Mouse (Mus musculus): ENCODE measurements at regions not wholly inside any gene's neighbourhood (a gene's known extent, or its start where the extent isn't known, plus 50 kb on each side); places are given as distances from the start of the nearest gene placed in this dataset.
A peak's percentile ranks its signal among the peaks of the same experiment; 100 is the strongest.

DNA sequence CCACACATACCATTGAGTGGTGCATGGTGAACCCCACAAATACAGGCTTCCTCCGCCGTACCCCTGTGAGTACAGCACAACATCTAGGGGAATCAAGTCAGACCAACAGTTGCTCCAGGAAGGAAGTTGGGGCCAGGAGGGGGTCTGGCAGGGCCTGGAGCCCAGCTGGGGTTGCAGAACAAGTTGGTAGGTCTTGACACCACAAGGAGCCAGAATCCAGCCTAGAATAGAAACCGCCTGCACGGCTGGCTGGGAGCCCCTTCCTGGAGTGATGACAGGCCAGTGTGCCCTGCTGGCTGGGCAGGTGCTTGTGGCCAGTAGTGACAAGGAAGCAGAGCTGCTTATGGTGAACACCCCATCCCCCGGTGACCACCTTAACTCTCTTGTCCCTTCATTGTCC lies 83.9 kb upstream of the Med13l start:
- Histone ChIP-seq H3K4me3 (replicated peaks; ENCODE audit: low read length) (no peak overlapping the region), H3K4me2 (replicated peaks; ENCODE audit: low read depth, low read length, severe bottlenecking) (no peak overlapping the region), H3K27me3 (ENCODE audit: control insufficient read depth, insufficient read depth, low read length) (no peaks in the 10 kb centered on the region), H3K4me1 (ENCODE audit: control insufficient read depth, insufficient read depth, low read length) (peaks cover 17% of the 10 kb centered on the region), H3K9ac (ENCODE audit: low read depth, low read length, severe bottlenecking) (no peak overlapping the region), H3K36me3 (ENCODE audit: control insufficient read depth, insufficient read depth, low read length) (no peaks in the 10 kb centered on the region), H3K9me3 (ENCODE audit: control insufficient read depth, low read length) (no peaks in the 10 kb centered on the region), H3K27ac (replicated peaks; ENCODE audit: low read depth, low read length) (no peak overlapping the region)
- WGBS: 79% methylated on average over 5 of the region's 5 CpGs
- DNase-seq (ENCODE audit: low spot score) (no peak), ATAC-seq (ENCODE audit: low FRiP score, low read depth) (no peak)
- no peak for TF ChIP-seq POLR2A (IDR thresholded peaks at IDR 0.05; ENCODE audit: borderline replicate concordance, extremely low read depth, insufficient read depth, insufficient read length)

DNA sequence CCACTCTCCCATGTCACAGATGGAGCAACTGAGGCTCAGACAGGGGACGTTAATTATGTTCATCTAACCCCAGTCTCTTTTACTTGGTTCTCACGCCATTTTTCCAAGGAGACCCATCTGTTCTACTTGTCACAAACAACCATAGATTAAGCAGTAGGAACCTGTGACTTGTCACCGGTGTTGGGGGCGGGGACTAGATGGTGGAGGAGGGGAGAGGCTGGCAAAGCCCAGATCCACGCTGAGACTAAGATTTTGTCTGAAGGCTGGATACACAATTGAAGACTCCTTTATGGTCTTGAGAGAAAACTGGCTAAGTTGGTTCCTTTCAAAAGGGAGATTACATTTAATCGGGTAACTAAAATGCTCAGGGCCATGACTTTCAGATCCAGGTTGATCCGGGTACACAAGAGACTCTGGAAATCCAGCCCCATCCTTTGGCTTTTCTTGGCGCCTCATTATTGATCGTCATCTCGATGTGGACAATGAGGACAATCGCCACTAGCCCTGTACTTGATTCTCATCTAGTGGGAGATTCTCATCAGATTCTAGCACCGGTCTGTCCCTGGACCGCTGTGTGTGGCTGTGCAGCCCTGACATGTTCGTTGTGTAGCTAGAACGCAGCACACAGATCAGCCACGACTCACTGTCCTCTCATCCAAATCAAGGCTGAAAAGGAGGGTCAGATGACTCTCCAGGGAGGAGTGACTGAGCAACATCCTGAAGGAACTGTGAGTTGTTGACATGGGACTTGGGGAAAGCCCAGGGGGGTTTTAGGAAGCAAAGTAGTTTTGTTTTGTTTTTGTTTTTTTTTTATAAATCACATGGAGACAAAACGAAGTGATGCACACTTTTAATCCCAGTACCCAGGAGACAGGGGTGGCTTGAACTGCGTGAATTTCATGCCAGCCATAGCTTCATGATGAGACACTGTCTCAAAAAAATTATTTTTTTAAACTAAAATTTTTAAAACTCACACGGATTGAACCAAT lies 83.1 kb upstream of the Med13l start:
- DNase-seq (ENCODE audit: low spot score): no peak
- peak overlapping the region; percentile 25 for H3K4me3 ChIP-seq (replicated peaks; ENCODE audit: low read length)
- H3K4me2 ChIP-seq (replicated peaks; ENCODE audit: low read depth, low read length, severe bottlenecking): peak overlapping the region; percentile 60
- TF ChIP-seq POLR2A (IDR thresholded peaks at IDR 0.05; ENCODE audit: borderline replicate concordance, extremely low read depth, insufficient read depth, insufficient read length): no peak
- no peaks in the 10 kb centered on the region for H3K27me3 ChIP-seq (ENCODE audit: control insufficient read depth, insufficient read depth, low read length)
- no peaks in the 10 kb centered on the region for H3K9me3 ChIP-seq (ENCODE audit: control insufficient read depth, low read length)
- peak overlapping the region; percentile 65 for H3K27ac ChIP-seq (replicated peaks; ENCODE audit: low read depth, low read length)
- peaks cover 17% of the 10 kb centered on the region for H3K4me1 ChIP-seq (ENCODE audit: control insufficient read depth, insufficient read depth, low read length)
- WGBS: 57% methylated on average over 19 of the region's 19 CpGs
- ATAC-seq (ENCODE audit: low FRiP score, low read depth): no peak
- peak overlapping the region; percentile 41; the same call in 1 of the 2 replicates for H3K9ac ChIP-seq (ENCODE audit: low read depth, low read length, severe bottlenecking)
- H3K36me3 ChIP-seq (ENCODE audit: control insufficient read depth, insufficient read depth, low read length): no peaks in the 10 kb centered on the region

DNA sequence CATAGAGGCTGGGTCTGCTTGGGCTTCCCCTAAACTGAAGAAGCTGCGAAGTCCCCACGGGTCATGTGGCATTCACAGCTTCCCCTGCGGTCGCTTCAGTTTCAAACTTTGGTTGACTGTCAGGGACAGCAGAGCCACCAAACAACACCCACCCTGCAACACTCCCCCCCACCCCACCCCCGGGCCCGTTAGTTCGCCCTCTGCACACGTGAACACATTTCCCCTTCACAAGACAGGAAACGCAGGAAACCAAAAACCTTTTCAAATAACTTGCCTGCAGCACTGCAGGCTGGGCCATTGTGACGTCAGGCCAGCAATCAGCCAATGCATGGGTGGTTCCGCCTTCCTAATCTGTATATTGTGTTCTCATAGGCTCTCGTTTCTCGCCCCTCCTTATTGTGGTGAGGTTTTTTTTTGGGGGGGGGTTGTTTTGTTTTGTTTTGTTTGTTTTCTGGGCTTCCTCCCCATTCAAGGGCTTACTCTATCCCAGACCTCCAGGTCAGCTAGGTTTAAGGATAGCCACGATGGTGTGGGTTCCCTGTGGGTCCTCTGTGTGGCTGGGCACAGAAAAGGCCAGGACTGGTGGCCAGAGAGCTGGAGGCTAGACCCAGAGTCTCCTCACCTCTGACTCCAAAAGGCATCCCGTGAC lies 82.2 kb upstream of the Med13l start:
- no peaks in the 10 kb centered on the region for H3K36me3 ChIP-seq (ENCODE audit: control insufficient read depth, insufficient read depth, low read length)
- TF ChIP-seq POLR2A (IDR thresholded peaks at IDR 0.05; ENCODE audit: borderline replicate concordance, extremely low read depth, insufficient read depth, insufficient read length): no peak
- peak overlapping the region; percentile 60 for H3K4me2 ChIP-seq (replicated peaks; ENCODE audit: low read depth, low read length, severe bottlenecking)
- peaks cover 12% of the 10 kb centered on the region for H3K4me1 ChIP-seq (ENCODE audit: control insufficient read depth, insufficient read depth, low read length)
- ATAC-seq (ENCODE audit: low FRiP score, low read depth) (peak; percentile 93), DNase-seq (ENCODE audit: low spot score) (peak; percentile 93)
- H3K9ac ChIP-seq (ENCODE audit: low read depth, low read length, severe bottlenecking): peak overlapping the region; percentile 41; the same call in 1 of the 2 replicates
- H3K27ac ChIP-seq (replicated peaks; ENCODE audit: low read depth, low read length): peak overlapping the region; percentile 65
- WGBS: 5% methylated on average over 15 of the region's 15 CpGs
- H3K27me3 ChIP-seq (ENCODE audit: control insufficient read depth, insufficient read depth, low read length): no peaks in the 10 kb centered on the region
- H3K4me3 ChIP-seq (replicated peaks; ENCODE audit: low read length): peak overlapping the region; percentile 25
- no peaks in the 10 kb centered on the region for H3K9me3 ChIP-seq (ENCODE audit: control insufficient read depth, low read length)

DNA sequence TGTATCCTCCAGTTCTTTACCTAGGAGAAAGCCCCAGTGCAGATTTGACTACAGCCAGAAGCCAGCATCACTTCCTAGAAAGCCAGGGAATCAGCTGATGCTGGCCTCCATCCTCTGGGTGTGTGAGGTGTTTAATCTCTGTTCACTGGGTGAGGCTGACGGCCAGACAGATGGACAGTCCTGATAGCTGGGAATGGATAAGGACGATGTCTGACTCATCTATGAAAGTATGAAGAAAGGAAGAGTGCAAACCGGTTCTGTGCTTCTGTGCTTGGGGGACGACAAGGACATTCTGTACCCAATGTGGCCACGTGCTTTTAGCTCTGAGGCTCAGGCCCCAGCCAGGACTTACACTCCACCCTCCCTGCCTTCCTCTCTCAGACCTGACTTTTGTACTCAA lies 80.5 kb upstream of the Med13l start:
- Histone ChIP-seq H3K4me2 (replicated peaks; ENCODE audit: low read depth, low read length, severe bottlenecking) (no peak overlapping the region), H3K4me3 (replicated peaks; ENCODE audit: low read length) (no peak overlapping the region), H3K4me1 (ENCODE audit: control insufficient read depth, insufficient read depth, low read length) (peaks cover 7% of the 10 kb centered on the region; the same call in 1 of the 2 replicates), H3K27ac (replicated peaks; ENCODE audit: low read depth, low read length) (no peak overlapping the region), H3K27me3 (ENCODE audit: control insufficient read depth, insufficient read depth, low read length) (no peaks in the 10 kb centered on the region), H3K9ac (ENCODE audit: low read depth, low read length, severe bottlenecking) (no peak overlapping the region), H3K9me3 (ENCODE audit: control insufficient read depth, low read length) (no peaks in the 10 kb centered on the region), H3K36me3 (ENCODE audit: control insufficient read depth, insufficient read depth, low read length) (no peaks in the 10 kb centered on the region)
- WGBS: 79% methylated on average over 5 of the region's 5 CpGs
- DNase-seq (ENCODE audit: low spot score) (no peak), ATAC-seq (ENCODE audit: low FRiP score, low read depth) (no peak)
- TF ChIP-seq POLR2A (IDR thresholded peaks at IDR 0.05; ENCODE audit: borderline replicate concordance, extremely low read depth, insufficient read depth, insufficient read length): no peak

DNA sequence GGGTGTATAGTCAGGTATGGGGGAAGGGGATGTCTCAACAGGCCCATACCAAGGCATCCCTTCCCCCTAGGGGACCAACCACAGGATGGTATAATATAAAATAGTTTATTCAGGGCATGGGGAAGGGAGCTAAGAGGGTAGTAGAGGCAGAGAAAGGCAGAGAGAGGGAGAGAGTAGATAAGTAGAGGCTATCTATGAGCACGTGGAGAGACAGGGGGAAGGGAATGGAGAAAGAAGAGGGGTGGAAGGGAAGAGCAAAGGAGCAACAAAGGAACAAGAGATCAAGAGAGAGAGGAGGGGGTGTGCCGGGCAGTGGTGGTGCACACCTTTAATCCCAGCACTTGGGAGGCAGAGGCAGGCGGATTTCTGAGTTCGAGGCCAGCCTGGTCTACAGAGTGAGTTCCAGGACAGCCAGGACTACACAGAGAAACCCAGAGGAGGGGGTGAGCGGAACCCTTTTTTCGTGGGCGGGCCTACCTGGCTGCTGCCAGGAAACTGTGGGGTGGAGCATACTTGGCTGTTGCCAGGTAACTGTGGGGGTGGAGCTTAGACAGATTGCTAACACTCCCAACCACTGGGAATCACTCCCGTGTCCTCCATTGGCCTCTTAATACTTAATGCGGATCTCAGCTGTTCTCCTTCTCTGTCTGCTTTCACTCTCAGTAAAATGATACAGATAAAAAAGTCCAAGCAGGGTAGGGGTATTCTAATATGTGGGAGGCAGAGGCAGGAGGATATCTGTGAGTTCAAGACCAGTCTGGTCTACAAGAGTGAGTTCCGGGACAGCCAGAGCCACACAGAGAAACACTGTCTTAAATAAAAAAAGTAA lies 79.3 kb upstream of the Med13l start:
- WGBS: 64% methylated on average over 8 of the region's 10 CpGs
- peaks cover 7% of the 10 kb centered on the region; the same call in 1 of the 2 replicates for H3K4me1 ChIP-seq (ENCODE audit: control insufficient read depth, insufficient read depth, low read length)
- DNase-seq (ENCODE audit: low spot score): no peak
- H3K27me3 ChIP-seq (ENCODE audit: control insufficient read depth, insufficient read depth, low read length): no peaks in the 10 kb centered on the region
- no peak overlapping the region for H3K4me3 ChIP-seq (replicated peaks; ENCODE audit: low read length)
- TF ChIP-seq POLR2A (IDR thresholded peaks at IDR 0.05; ENCODE audit: borderline replicate concordance, extremely low read depth, insufficient read depth, insufficient read length): no peak
- H3K27ac ChIP-seq (replicated peaks; ENCODE audit: low read depth, low read length): no peak overlapping the region
- ATAC-seq (ENCODE audit: low FRiP score, low read depth): no peak
- no peak overlapping the region for H3K9ac ChIP-seq (ENCODE audit: low read depth, low read length, severe bottlenecking)
- no peak overlapping the region for H3K4me2 ChIP-seq (replicated peaks; ENCODE audit: low read depth, low read length, severe bottlenecking)
- no peaks in the 10 kb centered on the region for H3K36me3 ChIP-seq (ENCODE audit: control insufficient read depth, insufficient read depth, low read length)
- no peaks in the 10 kb centered on the region for H3K9me3 ChIP-seq (ENCODE audit: control insufficient read depth, low read length)
